In genomic region chr11:75288517-75288916, GRCm38 (mm10) we compare ENCODE assay signal across 19 mouse cellular contexts. TPM values are rescaled to one million over a fixed set of nuclear protein-coding genes. Genes with fewer than 3 reads are reported as not detected.
DNase-seq lines count a peak whose midpoint lies in the region; ATAC-seq lines count a peak whose summit lies in the region.
"Had no signal": no experiment of that assay in that cellular context is flagged by ENCODE, and none has a peak within 500 bp of the region (broad histone marks: within the 10 kb centered on the region; RNA-seq: fewer than 3 reads in every experiment).

No protein-coding gene starts in this region.

- 86% methylated on average over 8 of the region's 8 CpGs for WGBS in heart, embryonic 10.5 days
- 77% methylated on average over 8 of the region's 8 CpGs for WGBS in heart, embryonic 13.5 days
- WGBS in heart, embryonic 16.5 days, result 78% methylated on average over 8 of the region's 8 CpGs

- peak overlapping the region; percentile 20; the same call in 1 of the 2 replicates for H3K4me2 ChIP-seq in heart, embryonic 13.5 days
- H3K4me2 ChIP-seq in heart, embryonic 16.5 days (ENCODE audit: low read depth, low read length), result peak overlapping the region; percentile 2; the same call in 1 of the 2 replicates
- H3K4me2 ChIP-seq: forebrain, embryonic 13.5 days; hindbrain, embryonic 12.5 days; hindbrain, embryonic 15.5 days had no signal

- H3K4me1 ChIP-seq in heart, embryonic 10.5 days, result peaks cover 52% of the 10 kb centered on the region
- H3K4me1 ChIP-seq in heart, embryonic 13.5 days, result peaks cover 75% of the 10 kb centered on the region
- H3K4me1 ChIP-seq in heart, embryonic 16.5 days (ENCODE audit: control insufficient read depth, insufficient read depth, low read length), result peaks cover 35% of the 10 kb centered on the region

- no peaks in the 10 kb centered on the region for H3K9me3 ChIP-seq in heart, embryonic 10.5 days
- H3K9me3 ChIP-seq in heart, embryonic 13.5 days, result no peaks in the 10 kb centered on the region
- no peaks in the 10 kb centered on the region for H3K9me3 ChIP-seq in heart, embryonic 16.5 days (replicated peaks; ENCODE audit: control insufficient read depth, low read length)
- H3K9me3 ChIP-seq: forebrain, embryonic 10.5 days; forebrain, embryonic 13.5 days; G1E; hindbrain, embryonic 12.5 days; hindbrain, embryonic 15.5 days had no signal

- peaks cover 22% of the 10 kb centered on the region for H3K27me3 ChIP-seq in heart, embryonic 10.5 days (ENCODE audit: insufficient read depth, poor library complexity, severe bottlenecking)
- H3K27me3 ChIP-seq in heart, embryonic 13.5 days (replicated peaks), result peaks cover 26% of the 10 kb centered on the region
- no peaks in the 10 kb centered on the region for H3K27me3 ChIP-seq in heart, embryonic 16.5 days (ENCODE audit: control insufficient read depth, insufficient read depth, low read length)
- H3K27me3 ChIP-seq: hindbrain, embryonic 15.5 days; Patski had no signal

- peak overlapping the region; percentile 55; the same call in 1 of the 2 replicates for H3K9ac ChIP-seq in heart, embryonic 13.5 days
- peak overlapping the region; percentile 58 for H3K9ac ChIP-seq in heart, embryonic 16.5 days (ENCODE audit: low read length)
- H3K9ac ChIP-seq: forebrain, embryonic 13.5 days; hindbrain, embryonic 12.5 days; hindbrain, embryonic 15.5 days had no signal

- H3K4me3 ChIP-seq in heart, embryonic 10.5 days, result no peak overlapping the region
- H3K4me3 ChIP-seq in heart, embryonic 13.5 days, result no peak overlapping the region
- H3K4me3 ChIP-seq in heart, embryonic 16.5 days (ENCODE audit: low read length), result no peak overlapping the region
- H3K4me3 ChIP-seq: forebrain, embryonic 10.5 days; forebrain, embryonic 13.5 days; hindbrain, embryonic 12.5 days; hindbrain, embryonic 15.5 days had no signal

- H3K36me3 ChIP-seq in heart, embryonic 10.5 days, result no peaks in the 10 kb centered on the region
- H3K36me3 ChIP-seq in heart, embryonic 13.5 days, result no peaks in the 10 kb centered on the region
- no peaks in the 10 kb centered on the region for H3K36me3 ChIP-seq in heart, embryonic 16.5 days (ENCODE audit: control insufficient read depth, insufficient read depth)
- H3K36me3 ChIP-seq: forebrain, embryonic 10.5 days; G1E; hindbrain, embryonic 12.5 days; hindbrain, embryonic 15.5 days had no signal

- ATAC-seq in heart, embryonic 13.5 days (ENCODE audit: extremely low read depth, insufficient number of reproducible peaks, low FRiP score, low TSS enrichment), result no peak
- no peak for ATAC-seq in heart, embryonic 16.5 days (replicated peaks; ENCODE audit: extremely low read depth, insufficient read depth, low FRiP score)
- ATAC-seq: forebrain, embryonic 13.5 days; forebrain, embryonic 16.5 days; intestine, postnatal 0 days; Patski had no signal

- intact Hi-C loops in heart, postnatal 10 days (cut with DNase I), result loop anchor here (5.0 kb wide), 1 partner anchor 341 kb away; no protein-coding TSS in a partner anchor
- intact Hi-C loops in heart, postnatal 25 days (cut with DNase I), result no loop called here

- peak overlapping the region; percentile 74 for H3K27ac ChIP-seq in heart, embryonic 10.5 days
- H3K27ac ChIP-seq in heart, embryonic 13.5 days (replicated peaks), result peak overlapping the region; percentile 92
- H3K27ac ChIP-seq in heart, embryonic 16.5 days (ENCODE audit: low read length), result peak overlapping the region; percentile 90
- H3K27ac ChIP-seq: forebrain, embryonic 10.5 days; forebrain, embryonic 13.5 days; hindbrain, embryonic 12.5 days; hindbrain, embryonic 15.5 days had no signal

- DNase-seq in heart, embryonic 10.5 days (ENCODE audit: low spot score), result no peak
- DNase-seq in heart, postnatal 10 days, result no peak
- DNase-seq in heart, adult 18-20 months, result no peak
- DNase-seq in heart, postnatal 25 days (ENCODE audit: low spot score), result no peak
- DNase-seq: cerebellum, adult 18-20 months; cerebellum, adult 9-10 months; cerebellum, postnatal 14 days; gastrocnemius, postnatal 10 days; gastrocnemius, postnatal 36 days had no signal

RNA-seq across cellular contexts. Expression of gene Rpa1, which starts 59.6 kb away (rescaled TPM):
- polyA plus RNA-seq in heart, embryonic 10.5 days (2016; fragmentation: Nextera tagmentation; extraction: Ambion mirVana), result 127 and 143 TPM in 2 replicates
- 10 to 100 TPM; 82.4 to 90.0 TPM for total RNA-seq in heart, postnatal 10 days (2021)
- 85.8 and 88.4 TPM in 2 replicates for polyA plus RNA-seq in heart, embryonic 13.5 days (2015; fragmentation: Nextera tagmentation; extraction: Ambion mirVana)
- total RNA-seq in heart, adult 18-20 months (2021), result 10 to 100 TPM; 54.4 to 59.6 TPM
- polyA plus RNA-seq in heart, embryonic 16.5 days (2015; fragmentation: Nextera tagmentation; extraction: Ambion mirVana), result 95.1 and 96.0 TPM in 2 replicates
- total RNA-seq in heart, postnatal 25 days (2021), result 10 to 100 TPM; 58.0 to 63.5 TPM

RNA-seq across cellular contexts. Expression of gene Smyd4, which starts 59.7 kb away (rescaled TPM):
- polyA plus RNA-seq in heart, embryonic 10.5 days (2016; fragmentation: Nextera tagmentation; extraction: Ambion mirVana), result 13.6 and 15.3 TPM in 2 replicates
- total RNA-seq in heart, postnatal 10 days (2021), result 1 to 10 TPM; 4.9 to 7.4 TPM
- 12.9 and 13.1 TPM in 2 replicates for polyA plus RNA-seq in heart, embryonic 13.5 days (2015; fragmentation: Nextera tagmentation; extraction: Ambion mirVana)
- total RNA-seq in heart, adult 18-20 months (2021), result 1 to 10 TPM; 5.9 to 7.2 TPM
- polyA plus RNA-seq in heart, embryonic 16.5 days (2015; fragmentation: Nextera tagmentation; extraction: Ambion mirVana), result 13.8 and 16.3 TPM in 2 replicates
- 1 to 10 TPM; 4.3 to 4.6 TPM for total RNA-seq in heart, postnatal 25 days (2021)
